Mouse (Mus musculus): ENCODE data around the gene Pigu. TPM values are rescaled to one million over a fixed set of nuclear protein-coding genes. Genes with fewer than 3 reads are reported as not detected.

Pigu gene
- polyA plus RNA-seq, 1 experiment from 2014 or later, result 24.2 TPM

DNA sequence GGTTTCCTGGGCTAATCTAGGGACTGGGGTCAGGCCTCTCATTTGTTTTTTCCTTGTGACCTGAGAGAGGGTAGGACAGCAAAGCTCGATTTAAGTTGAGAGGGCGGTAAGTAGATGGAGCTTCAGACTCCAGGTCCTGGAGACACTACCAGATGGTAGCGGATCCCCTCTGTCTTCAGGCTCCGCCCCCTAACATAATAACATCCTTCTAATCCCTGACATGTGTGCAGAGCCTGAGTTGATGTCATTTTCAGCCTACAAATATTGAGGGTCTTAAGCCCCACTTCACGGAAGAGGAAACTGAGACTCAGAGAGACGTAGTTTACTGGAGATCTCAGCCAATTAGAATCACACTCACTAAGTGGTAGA, 25.1 kb upstream of the Pigu start:
- H3K27ac ChIP-seq, result no peak overlapping the region
- WGBS (ENCODE audit: insufficient replicate concordance), result 26% methylated on average over 6 of the region's 6 CpGs
- H3K36me3 ChIP-seq, result no peaks in the 10 kb centered on the region
- peak overlapping the region; percentile 82 for H3K9ac ChIP-seq
- H3K4me2 ChIP-seq, result peak overlapping the region; percentile 94
- no peak for ATAC-seq (ENCODE audit: low read depth)
- H3K27me3 ChIP-seq, result peaks cover 39% of the 10 kb centered on the region
- H3K4me3 ChIP-seq (replicated peaks), result peak overlapping the region; percentile 91
- peaks cover 22% of the 10 kb centered on the region for H3K4me1 ChIP-seq (replicated peaks)
- no peaks in the 10 kb centered on the region for H3K9me3 ChIP-seq (replicated peaks)
- DNase-seq, result no peak

DNA sequence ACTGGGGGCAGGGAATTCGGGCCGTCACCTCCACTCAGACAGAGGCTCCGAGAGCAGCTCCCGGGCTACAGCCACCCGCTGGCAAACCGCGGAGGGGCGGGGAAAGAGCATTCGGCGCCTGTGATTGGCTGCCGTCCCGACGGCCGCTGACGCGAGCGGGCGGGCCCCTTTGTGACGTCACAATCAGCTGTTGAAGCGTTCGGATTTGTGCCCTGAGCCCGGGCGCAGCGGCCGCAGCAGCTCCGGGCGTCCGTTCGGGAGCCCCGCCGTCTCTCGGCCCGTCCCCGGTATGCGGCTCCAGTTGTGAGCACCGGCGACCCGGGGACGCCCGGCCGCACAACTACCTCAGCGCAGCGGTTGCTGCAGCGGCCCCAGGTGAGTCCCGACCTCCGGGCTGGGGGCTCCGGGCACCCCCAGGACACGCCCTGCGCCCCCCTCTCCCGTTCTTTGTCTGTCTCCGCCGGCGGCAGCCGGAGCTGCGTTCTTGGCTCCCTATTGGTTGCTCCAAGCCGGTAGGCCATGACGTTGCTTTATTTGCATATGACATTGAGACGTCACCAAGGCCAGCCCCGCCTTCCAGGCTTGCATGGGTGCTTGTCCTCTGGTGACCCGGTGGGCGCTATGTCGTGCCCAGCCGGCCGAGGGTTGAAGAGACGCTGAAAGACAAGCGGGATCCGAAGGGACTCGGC, 24.6 kb upstream of the Pigu start:
- Histone ChIP-seq H3K9me3 (replicated peaks) (no peaks in the 10 kb centered on the region), H3K4me1 (replicated peaks) (peaks cover 22% of the 10 kb centered on the region), H3K27ac (peak overlapping the region; percentile 94), H3K4me2 (peak overlapping the region; percentile 94), H3K9ac (peak overlapping the region; percentile 82), H3K4me3 (replicated peaks) (peak overlapping the region; percentile 91), H3K36me3 (no peaks in the 10 kb centered on the region), H3K27me3 (peaks cover 36% of the 10 kb centered on the region)
- under 1% methylated on average over 67 of the region's 68 CpGs for WGBS (ENCODE audit: insufficient replicate concordance)
- DNase-seq (peak; percentile 94), ATAC-seq (ENCODE audit: low read depth) (peak; percentile 88)

DNA sequence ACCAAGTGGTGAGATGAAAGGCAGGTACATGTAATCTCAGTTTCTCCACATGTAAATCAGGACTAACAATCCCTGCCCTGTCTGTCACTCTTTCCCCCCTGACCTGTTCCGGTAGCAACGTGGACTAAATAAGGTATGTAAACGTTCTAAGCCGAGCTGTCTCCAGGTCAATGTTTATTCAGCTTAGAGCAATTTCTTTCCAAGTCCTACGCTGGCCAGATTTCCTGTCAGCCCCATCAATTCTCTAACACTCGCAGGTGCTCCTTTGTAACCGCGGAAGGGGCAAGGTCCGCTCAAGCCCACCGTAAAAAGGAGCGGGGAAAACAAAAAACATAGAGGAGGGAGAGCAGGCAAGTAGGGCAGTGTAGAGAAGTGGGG, 23.8 kb upstream of the Pigu start:
- H3K9me3 ChIP-seq (replicated peaks), result no peaks in the 10 kb centered on the region
- ATAC-seq (ENCODE audit: low read depth) (no peak), DNase-seq (no peak)
- H3K4me3 ChIP-seq (replicated peaks), result peak overlapping the region; percentile 91
- peak overlapping the region; percentile 82 for H3K9ac ChIP-seq
- peaks cover 22% of the 10 kb centered on the region for H3K4me1 ChIP-seq (replicated peaks)
- no peak overlapping the region for H3K27ac ChIP-seq
- H3K27me3 ChIP-seq, result peaks cover 35% of the 10 kb centered on the region
- H3K4me2 ChIP-seq, result peak overlapping the region; percentile 94
- no peaks in the 10 kb centered on the region for H3K36me3 ChIP-seq
- 7% methylated on average over 11 of the region's 11 CpGs for WGBS (ENCODE audit: insufficient replicate concordance)

DNA sequence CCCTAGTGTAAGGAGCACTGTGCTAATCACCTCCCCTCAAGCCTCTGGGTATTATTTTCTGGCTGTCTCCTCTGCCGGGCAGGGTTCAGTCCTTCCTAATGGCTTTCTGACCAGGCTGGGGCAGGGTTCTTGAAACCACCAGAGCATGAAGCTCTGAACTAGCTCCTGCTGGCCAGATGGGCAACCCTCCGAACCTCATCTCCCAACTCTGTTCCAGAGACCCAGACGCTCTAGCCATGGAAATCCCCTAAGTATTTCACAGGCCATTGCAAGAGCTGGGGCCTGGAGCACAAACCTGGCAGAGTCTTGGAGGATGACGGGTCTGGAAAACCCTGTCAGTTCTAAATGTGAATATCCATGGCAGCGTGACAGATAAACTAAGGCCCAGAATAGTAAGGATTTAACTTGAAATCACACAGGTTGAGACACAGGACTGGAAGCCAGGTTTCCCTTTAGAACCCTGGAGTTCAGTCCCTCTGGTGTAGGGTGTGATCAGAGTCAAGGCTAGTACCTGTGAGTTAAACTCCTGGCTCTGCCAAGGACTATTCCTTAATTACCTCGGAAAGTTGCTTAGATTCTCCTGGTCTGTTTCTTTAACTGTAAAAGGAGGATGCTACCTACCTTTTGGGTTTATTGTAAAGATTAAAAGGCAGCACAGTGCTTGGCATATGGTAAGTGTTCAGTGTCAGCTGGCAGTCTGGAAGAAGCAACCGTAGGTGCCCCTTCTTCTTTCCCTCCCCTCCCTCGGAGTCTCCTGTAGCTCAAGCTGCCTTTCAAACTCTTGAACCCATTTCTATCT, 23.2 kb upstream of the Pigu start, which contains the start of gene Trp53inp2:
Trp53inp2 (plus strand) TSS at position 799 of the 799 bp plus-strand sequence.
- peaks cover 39% of the 10 kb centered on the region for H3K27me3 ChIP-seq
- no peaks in the 10 kb centered on the region for H3K36me3 ChIP-seq
- H3K9ac ChIP-seq, result peak within 1 kb of the TSS; percentile 82
- DNase-seq (no peak), ATAC-seq (ENCODE audit: low read depth) (no peak)
- H3K27ac ChIP-seq, result peak within 1 kb of the TSS; percentile 94
- H3K9me3 ChIP-seq (replicated peaks), result no peaks in the 10 kb centered on the region
- WGBS (ENCODE audit: insufficient replicate concordance), result 56% methylated on average over 8 of the region's 8 CpGs
- H3K4me3 ChIP-seq (replicated peaks), result peak within 1 kb of the TSS; percentile 91
- peaks cover 22% of the 10 kb centered on the region for H3K4me1 ChIP-seq (replicated peaks)
- H3K4me2 ChIP-seq, result peak within 1 kb of the TSS; percentile 94

DNA sequence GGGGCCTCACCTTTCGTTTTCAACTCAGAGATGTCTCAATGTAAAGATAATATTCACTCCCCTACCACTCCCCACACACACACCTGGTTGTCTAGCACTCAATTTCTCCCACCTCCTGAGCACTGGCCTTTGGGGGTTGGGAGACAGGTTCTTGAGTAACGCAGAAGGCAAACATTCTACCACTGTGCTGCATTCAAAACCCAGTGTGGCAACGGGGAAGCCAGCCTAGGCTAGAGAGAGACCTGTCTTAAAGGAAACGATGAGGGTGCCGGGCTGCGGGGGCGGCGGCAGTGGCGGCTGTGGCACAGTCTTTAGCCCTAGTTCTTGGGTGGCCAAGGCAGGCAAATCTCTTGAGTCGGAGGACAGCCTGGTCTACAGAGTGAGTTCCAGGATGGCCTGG, 19.0 kb upstream of the Pigu start:
- ATAC-seq (ENCODE audit: low read depth), result no peak
- Histone ChIP-seq H3K27ac (no peak overlapping the region), H3K9me3 (replicated peaks) (no peaks in the 10 kb centered on the region), H3K27me3 (peaks cover 38% of the 10 kb centered on the region), H3K36me3 (no peaks in the 10 kb centered on the region), H3K4me2 (no peak overlapping the region), H3K4me3 (replicated peaks) (no peak overlapping the region), H3K4me1 (replicated peaks) (peaks cover 13% of the 10 kb centered on the region), H3K9ac (no peak overlapping the region)
- no peak for DNase-seq
- 71% methylated on average over 10 of the region's 10 CpGs for WGBS (ENCODE audit: insufficient replicate concordance)

DNA sequence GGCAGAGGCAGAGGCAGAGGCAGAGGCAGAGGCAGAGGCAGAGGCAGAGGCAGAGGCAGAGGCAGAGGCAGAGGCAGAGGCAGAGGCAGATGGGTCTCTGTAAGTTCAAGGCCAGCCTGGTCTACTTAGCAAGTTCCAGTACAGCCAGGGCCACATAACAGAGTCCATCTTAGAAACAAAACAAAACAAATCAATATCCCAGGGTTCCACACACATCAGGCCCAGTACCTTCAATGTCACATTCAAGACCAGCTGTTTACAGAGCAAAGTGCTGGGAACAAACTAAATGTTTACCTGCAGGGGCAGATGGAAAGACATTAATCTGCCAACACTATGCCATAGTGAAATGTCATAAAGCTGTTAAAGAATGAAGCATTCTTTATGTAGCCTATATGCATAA, 17.3 kb upstream of the Pigu start:
- Histone ChIP-seq H3K36me3 (no peaks in the 10 kb centered on the region), H3K9me3 (replicated peaks) (no peaks in the 10 kb centered on the region), H3K9ac (no peak overlapping the region), H3K27me3 (peaks cover 21% of the 10 kb centered on the region), H3K4me1 (replicated peaks) (peaks cover 12% of the 10 kb centered on the region; the same call in 1 of the 2 replicates), H3K4me2 (no peak overlapping the region), H3K27ac (no peak overlapping the region), H3K4me3 (replicated peaks) (no peak overlapping the region)
- no peak for DNase-seq
- ATAC-seq (ENCODE audit: low read depth), result no peak

DNA sequence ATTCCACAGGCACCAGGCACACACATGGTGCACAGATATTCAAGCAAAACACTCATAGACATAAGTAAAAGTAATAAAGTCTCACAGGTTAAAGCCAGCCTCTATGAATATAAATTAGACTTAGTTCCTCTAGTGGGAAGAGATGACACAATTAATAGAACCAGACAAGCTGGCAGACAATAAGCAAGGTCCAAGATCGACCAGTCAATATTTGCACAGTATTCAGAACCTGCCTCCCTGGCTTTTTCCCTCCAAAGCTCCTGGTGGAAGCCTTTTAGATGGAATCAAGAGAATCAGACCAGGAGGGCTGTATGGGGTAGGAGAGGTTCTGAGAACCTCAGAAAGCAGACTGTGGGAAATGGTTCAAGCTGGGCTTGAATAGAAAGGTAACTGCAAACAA, 16.7 kb upstream of the Pigu start:
- 36% methylated on average over 1 of the region's 1 CpGs for WGBS (ENCODE audit: insufficient replicate concordance)
- Histone ChIP-seq H3K9ac (no peak overlapping the region), H3K4me3 (replicated peaks) (no peak overlapping the region)

DNA sequence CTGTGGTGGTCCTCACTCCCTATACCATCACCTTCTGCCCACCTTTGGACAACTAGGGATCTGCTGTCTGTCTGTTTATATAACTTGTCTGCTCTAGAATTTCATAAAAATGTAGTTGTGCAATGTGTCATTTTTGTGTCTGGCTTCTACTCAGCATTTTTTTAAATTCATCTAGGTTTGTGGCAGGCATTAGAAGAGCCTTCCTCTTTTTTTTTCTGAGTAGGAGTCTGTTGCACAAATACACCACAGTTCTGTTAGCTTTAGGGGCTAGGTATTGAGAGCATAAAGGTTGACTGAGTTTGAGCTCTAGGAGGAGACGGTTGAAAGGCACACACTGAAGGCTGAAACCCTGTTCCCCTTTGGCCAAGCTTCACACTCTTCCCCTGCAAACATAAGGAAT, 16.1 kb upstream of the Pigu start:
- peaks cover 11% of the 10 kb centered on the region; the same call in 1 of the 2 replicates for H3K27me3 ChIP-seq
- H3K9me3 ChIP-seq (replicated peaks), result no peaks in the 10 kb centered on the region
- WGBS (ENCODE audit: insufficient replicate concordance), result 32% methylated on average over 1 of the region's 1 CpGs
- no peak for DNase-seq
- H3K4me2 ChIP-seq, result no peak overlapping the region
- H3K27ac ChIP-seq, result no peak overlapping the region
- H3K4me3 ChIP-seq (replicated peaks), result no peak overlapping the region
- ATAC-seq (ENCODE audit: low read depth), result no peak
- H3K4me1 ChIP-seq (replicated peaks), result peaks cover 17% of the 10 kb centered on the region
- no peak overlapping the region for H3K9ac ChIP-seq
- H3K36me3 ChIP-seq, result no peaks in the 10 kb centered on the region

More for the DNA sequence above, 16.7 kb upstream of the Pigu start:
- ATAC-seq (ENCODE audit: low read depth) (no peak), DNase-seq (no peak)
- Histone ChIP-seq H3K9me3 (replicated peaks) (no peaks in the 10 kb centered on the region), H3K4me1 (replicated peaks) (peaks cover 17% of the 10 kb centered on the region), H3K27me3 (peaks cover 15% of the 10 kb centered on the region), H3K4me2 (no peak overlapping the region), H3K36me3 (no peaks in the 10 kb centered on the region), H3K27ac (no peak overlapping the region)

DNA sequence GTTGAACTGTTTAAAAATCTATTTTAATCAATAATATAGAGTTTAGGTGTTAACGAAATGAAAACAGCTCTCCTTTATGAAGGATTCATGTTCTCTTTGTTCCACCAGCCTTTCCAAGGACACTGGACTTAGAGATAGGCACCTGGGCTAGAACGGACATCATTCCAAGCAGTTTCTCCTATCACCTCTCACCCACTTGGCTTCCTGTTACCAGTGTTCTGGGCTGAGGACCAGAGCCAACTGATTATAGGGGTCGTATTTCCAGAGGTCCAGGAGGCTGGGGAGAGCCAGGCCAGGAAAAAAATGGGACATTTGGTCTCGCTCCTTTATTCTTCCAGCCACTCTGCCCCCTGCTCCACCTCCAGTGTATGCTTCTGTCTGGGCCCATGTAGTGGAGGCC, 15.2 kb upstream of the Pigu start:
- DNase-seq, result no peak
- no peak overlapping the region for H3K27ac ChIP-seq

DNA sequence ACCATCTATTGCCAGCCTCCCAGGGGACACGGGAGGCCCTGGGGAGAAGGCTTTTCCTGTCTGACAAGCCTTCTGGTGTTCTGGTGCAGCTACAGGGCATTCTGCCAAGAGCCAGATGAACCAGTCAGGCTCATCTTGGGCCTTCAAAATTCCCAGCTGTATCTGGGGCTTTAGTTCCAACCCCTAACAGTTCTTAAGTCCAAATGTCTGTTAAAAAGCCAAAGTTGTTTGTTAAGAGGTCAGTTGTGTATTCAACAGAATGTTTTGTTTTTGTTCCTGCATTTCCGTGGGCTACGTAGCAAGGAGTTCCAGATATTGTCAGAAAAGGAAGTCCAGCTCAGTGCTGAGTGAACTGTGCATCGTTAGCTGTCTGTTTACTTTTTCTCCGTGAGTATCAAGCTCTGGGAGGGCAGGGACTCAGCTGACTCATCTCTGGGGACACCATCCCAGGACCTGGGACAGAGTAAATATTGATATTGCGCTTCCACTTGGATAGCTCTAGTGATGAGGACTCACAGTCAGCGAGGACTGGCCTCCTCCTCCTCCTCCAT, 12.2 kb upstream of the Pigu start:
- Histone ChIP-seq H3K4me3 (replicated peaks) (no peak overlapping the region), H3K9me3 (replicated peaks) (no peaks in the 10 kb centered on the region), H3K27me3 (no peaks in the 10 kb centered on the region), H3K4me2 (no peak overlapping the region), H3K9ac (no peak overlapping the region), H3K27ac (peak overlapping the region; percentile 67), H3K36me3 (no peaks in the 10 kb centered on the region), H3K4me1 (replicated peaks) (peaks cover 17% of the 10 kb centered on the region)
- WGBS (ENCODE audit: insufficient replicate concordance), result 40% methylated on average over 7 of the region's 7 CpGs
- DNase-seq (no peak), ATAC-seq (ENCODE audit: low read depth) (peak; percentile 77)

More for the DNA sequence above, 15.2 kb upstream of the Pigu start:
- H3K4me3 ChIP-seq (replicated peaks), result no peak overlapping the region
- no peaks in the 10 kb centered on the region for H3K9me3 ChIP-seq (replicated peaks)
- 49% methylated on average over 4 of the region's 4 CpGs for WGBS (ENCODE audit: insufficient replicate concordance)
- no peak overlapping the region for H3K9ac ChIP-seq
- ATAC-seq (ENCODE audit: low read depth), result no peak
- H3K4me1 ChIP-seq (replicated peaks), result peaks cover 17% of the 10 kb centered on the region
- H3K4me2 ChIP-seq, result no peak overlapping the region
- no peaks in the 10 kb centered on the region for H3K36me3 ChIP-seq
- peaks cover 8% of the 10 kb centered on the region; the same call in 1 of the 2 replicates for H3K27me3 ChIP-seq

DNA sequence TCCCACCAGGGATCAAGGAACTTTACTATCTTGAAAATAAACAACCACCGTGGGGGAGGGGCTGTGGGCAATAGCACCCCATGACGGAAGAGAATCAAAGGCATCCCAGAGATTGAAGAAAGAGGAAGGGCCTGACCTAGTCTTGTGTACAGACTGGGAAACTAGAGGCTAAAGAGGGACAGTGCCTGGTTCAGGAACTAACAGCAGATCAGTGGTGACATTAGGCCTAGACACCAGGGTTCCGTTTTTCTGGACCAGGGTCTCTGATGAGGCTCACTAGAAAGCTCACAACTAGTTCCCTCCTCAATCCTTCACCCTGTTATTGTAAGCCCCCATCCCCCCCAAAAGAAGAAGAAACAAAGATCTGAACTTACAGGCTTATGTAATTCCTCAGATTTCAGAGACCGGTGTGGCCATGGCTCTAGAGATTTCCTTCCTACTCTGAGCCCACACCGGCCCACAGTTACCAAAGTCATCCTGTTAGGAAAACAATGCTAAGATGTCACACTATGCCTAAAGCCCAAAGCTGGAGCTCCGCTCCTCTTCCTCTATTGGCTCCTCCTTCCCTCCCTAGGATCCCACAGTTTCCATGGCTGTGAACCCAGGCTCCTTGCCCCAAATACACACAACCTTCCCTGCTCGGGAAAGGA, 10.5 kb upstream of the Pigu start:
- 53% methylated on average over 7 of the region's 7 CpGs for WGBS (ENCODE audit: insufficient replicate concordance)

More for the DNA sequence above, 10.5 kb upstream of the Pigu start:
- Histone ChIP-seq H3K36me3 (no peaks in the 10 kb centered on the region), H3K4me1 (replicated peaks) (peaks cover 11% of the 10 kb centered on the region), H3K9me3 (replicated peaks) (no peaks in the 10 kb centered on the region), H3K4me3 (replicated peaks) (no peak overlapping the region), H3K27ac (no peak overlapping the region), H3K4me2 (no peak overlapping the region), H3K9ac (no peak overlapping the region), H3K27me3 (no peaks in the 10 kb centered on the region)
- no peak for ATAC-seq (ENCODE audit: low read depth)
- DNase-seq, result no peak

All from liver, embryonic 13.5 days (tissue).